Mouse (Mus musculus) embryo, embryonic 10 days (tissue): Measurements from ENCODE around the gene Specc1l.
"Not testable (repeated sequence)": the region's sequence is repeated elsewhere in the genome, so short reads cannot be mapped to it uniquely, and the experiment has no call there.

Source experiments
- DNase-seq: peaks from one replicate; pipeline ENCODE4 v3.0.0-alpha.2; 2015; ENCODE audit warnings: low spot score

The Specc1l gene

DNA sequence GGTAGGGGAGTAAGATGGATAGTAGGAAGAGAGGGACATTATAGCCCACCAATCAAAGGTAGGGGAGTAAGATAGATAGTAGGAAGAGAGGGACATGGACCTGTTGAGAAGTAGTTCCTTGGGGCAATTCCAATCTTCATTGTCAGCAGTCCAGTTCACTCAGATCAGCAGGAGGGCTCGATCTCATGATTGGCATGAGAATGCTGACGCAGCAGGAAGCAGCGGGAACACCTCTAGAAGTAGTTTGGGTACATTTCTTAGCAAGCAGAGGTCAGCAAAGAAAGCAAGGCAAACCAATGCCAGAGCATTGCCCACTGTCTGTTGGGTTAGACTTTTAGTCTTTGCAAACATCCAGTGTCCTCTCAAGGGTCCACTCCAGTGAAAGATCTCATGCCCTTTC, 71.9 kb downstream of the Specc1l start:
- no peak for DNase-seq

DNA sequence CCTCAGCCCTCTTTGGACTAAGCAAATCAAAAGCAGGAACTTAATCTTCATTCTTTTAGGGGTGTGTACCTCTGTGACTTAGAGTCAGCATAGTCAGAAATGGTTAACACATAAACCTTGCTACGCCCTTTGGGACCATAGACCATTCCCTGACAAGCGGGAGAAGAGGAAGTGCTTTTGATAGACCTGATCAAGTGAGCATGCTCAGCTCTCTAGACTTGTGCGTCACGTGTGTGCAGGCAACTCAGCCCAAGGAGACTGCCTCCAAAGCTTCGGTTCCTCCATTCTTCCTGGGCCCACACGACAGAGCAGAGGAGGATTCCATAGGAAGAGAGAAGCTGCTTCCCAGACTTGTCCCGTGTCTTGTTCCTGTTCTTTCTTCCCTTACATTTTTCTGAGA, 76.7 kb downstream of the Specc1l start:
- DNase-seq = no peak

DNA sequence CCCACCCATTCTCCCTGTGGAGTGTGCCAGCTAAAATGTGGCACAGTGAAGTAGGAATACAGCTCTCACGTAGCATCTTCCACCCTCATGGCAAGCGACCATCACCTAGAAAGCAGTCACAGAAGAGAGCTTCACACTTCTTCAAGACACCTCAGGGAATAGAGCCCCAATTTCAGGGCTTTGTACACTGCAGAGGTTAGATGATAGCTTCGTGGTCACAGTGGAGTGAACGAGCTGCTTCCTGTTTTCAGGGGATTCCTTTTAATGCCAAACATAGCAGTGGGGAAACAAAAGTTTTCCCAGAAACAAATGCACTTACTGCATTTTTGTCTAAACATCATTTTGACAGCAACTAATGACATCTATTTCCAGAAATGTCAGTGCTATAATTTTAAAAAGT, 77.5 kb downstream of the Specc1l start:
- no peak for DNase-seq

DNA sequence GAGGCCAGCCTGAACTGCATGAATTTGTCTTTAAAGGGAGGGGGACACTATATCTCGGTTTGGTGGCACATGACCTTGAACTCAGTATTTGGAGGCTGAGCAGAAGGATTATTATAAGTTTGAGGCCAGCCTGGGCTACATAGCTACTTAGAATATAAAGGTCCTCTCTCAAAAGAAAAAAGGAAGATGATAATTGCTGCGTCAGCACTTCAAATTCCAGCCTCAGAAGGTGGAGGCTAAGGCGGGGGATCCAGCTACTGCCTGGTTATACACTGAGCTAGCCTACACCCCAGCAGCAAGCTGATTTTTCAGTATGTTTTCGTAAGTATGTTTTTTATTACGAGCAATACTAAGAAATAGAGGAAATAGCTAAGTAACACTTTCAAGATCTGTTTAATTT, 78.8 kb downstream of the Specc1l start:
- no peak for DNase-seq

DNA sequence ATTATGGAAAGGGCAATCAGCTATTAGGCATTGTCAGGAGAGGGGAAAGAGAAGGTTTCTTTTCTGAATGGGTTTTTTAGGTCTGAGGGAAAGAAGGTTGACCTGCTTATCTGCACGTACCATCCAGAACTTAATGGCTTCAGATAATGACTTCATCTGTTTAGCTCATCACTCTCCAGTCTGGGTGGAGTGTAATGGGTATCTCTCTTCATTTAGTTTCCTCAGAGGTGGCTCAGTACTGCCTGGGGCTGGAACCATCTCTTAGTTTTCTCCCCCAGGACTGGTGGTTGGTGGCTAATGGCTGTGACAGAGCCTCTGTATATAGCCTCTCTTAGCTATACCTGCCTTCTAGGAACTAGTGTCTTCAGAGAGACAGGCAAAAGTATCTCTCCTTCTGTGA, 79.5 kb downstream of the Specc1l start:
- DNase-seq = no peak

DNA sequence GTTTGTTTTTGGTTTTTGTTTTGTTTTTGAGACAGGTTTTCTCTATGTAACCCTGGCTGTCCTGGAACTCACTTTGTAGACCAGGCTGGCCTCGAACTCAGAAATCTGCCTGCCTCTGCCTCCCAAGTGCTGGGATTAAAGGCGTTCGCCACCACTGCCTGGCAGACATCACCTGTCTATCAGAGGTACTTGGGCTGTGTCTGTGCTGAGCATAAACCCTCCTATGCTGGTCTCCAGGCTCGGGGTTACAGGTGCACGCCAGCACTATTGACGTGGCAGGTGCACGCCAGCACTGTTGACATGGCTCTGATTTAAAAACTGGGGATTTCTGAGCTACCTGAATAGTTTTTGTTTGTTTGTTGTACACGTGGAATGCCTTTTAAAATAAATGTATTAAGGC, 80.3 kb downstream of the Specc1l start:
- DNase-seq = not testable (repeated sequence)

DNA sequence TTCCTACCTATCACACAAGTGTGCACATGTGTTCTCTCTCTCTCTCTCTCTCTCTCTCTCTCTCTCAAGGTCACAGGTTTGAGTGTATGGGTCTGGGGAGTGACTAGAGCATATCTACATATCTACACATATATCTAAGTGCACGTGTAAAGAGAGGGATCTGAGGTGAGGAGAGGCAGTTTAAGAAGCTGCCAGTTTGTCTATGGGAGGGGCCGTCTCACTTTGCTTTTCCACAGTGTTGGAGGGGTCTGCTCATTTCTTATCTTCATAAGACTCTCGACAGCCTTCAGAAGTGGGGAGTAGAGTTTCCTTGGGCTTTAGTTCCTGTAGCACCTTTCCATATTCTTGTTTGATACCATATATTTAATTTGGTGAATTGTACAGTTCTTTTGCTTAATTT, 81.4 kb downstream of the Specc1l start:
- no peak for DNase-seq

DNA sequence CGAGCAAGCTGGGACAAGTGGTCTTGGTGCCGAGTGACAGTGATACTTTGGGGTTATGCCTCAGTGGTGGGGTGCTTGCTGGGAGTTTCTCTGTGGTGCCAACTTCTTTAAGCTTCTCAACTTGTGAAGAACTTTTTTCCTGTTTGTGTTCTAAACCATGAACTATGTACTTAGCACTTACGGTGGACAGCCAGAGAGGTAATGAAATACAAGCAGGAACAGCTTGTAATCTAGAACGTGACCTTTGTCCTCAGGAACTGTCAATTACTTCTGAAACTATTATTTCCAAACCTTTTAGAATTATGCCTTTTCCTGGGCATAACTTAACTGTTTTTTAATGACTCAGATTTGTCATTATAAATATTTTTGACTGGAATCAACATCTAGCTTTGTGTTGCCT, 82.5 kb downstream of the Specc1l start:
- DNase-seq = no peak

DNA sequence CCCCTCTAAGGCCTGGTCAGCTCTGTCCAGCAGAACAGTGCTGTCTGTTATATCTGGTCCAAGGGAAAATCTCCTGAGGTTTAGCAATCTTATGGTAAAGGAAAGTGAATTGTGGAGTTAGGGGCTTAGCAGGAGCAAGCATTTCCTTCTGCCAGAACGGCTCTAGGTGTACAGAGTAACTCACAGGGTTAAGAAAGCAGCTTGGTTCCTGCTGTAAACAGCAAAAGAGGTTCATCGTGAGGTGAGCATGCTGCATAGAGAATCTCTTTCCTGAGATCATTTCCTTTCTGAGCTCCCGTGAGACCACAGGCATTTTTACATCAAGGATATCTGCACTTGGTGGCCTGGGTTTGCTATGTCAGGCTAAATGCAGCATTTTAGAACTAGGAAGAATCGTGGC, 83.1 kb downstream of the Specc1l start:
- DNase-seq = no peak

DNA sequence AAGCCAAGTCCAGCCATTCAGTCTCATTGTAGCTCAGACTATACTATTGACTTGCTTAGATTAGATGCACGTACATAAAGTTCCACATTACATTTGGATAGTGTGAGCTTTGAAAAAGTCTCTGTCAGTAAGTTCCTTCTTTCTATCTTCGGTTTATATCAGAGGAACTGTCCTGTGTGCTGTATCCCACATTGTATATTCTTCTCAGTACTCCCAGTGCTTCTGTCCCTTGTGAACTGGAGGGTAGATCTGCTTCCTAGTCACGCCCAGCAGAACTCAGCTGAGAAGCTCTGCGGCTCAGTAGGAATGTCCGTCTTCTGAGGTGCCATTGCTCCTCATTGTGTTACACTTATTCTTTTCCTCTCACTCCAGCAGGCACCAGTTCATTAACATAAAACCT, 86.7 kb downstream of the Specc1l start:
- no peak for DNase-seq

DNA sequence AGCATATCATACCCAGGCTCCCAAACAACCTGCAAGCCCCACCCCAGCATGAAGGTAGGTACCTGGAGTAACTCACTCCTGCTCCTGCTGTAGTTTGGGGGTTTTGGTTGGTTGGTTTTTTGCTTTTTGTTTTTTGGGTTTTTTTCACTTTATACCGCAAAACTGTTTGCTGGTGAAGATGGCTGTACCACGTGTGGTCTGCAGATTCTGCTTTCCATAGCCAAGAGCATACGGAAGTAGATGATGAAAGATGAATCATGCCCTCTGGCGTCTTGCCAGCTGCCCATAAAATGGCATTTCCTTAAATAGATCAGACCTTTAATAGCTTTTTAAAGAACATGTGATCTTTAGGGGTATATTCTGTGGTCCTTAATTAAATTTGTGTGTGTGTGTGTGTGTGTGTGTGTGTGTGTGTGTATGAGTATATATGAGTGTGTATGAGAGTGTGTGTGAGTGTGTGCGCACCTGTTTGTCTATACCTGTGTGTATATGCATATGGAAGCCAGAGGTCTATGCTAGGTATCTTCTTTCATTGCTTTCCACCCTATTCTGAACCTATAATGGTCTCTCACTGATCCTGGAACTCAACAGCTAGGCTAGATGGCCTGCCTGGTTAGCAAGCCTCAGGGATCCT, 88.0 kb downstream of the Specc1l start:
- no peak for DNase-seq

DNA sequence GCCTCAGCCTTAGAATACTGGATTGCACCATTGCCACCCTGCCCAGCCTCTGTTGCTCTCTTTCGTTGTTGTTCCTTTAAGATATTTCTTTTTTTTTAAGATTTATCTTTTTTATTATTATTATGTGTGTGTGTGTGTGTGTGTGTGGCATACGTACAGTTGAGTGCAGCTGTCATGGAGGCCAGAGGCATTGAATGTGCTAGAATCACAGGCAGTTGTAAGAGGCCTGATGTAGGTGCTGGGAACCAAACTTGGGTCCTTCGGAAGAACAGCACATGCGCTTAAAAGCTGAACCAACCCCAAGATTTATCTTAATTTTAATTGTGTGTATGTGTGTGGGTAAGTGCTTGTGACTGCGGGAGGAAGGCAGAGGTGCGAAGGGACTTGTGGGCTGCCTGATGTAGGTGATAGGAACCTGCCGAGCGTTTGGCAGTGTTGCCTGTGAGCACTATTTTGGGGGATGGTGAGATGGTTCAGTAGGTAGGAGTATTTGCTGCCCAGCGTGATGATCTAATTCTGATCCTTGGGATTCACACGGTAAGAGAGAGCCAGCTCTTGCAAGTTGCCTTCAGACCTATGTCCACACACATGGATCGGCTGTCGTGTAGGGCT, 89.4 kb downstream of the Specc1l start:
- DNase-seq = no peak

DNA sequence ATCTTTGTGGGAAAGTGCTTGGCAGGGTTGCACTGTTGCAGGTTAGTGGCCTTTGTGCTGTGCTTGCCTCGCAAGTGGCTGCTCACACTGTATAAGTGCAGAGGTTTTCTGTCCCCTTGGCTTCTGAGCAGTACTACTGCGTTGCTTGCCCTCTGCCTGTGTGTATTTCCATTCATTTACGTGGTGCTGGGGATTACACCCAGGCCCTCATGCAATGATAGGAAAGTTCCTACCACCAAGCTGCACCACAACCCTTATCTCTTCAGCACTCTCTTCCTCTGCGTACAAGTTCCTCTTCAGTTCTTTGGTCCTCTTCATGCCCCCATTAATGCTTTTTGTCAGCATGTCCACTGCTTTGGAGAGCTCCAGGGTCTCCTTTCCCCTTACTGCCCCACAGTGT, 90.1 kb downstream of the Specc1l start:
- no peak for DNase-seq

DNA sequence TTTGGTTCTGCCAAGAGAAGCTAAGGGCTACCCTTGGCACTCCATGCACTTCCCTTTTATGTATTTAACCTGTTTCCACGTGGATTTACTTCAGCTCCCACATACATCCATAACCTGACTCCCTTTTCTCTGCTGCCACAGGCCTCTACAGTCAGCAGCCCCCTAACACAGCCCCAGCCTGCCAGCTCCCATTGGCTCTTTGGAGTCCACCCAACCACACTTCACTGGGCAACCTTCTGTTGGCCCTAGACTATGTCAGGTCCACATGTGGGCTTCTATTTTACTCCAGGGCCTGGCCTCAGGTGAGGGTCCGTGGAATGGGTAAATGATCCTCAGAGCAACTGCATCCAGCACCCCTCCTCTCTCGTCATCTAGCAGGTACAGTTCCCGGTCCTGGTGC, 90.7 kb downstream of the Specc1l start:
- DNase-seq = no peak

DNA sequence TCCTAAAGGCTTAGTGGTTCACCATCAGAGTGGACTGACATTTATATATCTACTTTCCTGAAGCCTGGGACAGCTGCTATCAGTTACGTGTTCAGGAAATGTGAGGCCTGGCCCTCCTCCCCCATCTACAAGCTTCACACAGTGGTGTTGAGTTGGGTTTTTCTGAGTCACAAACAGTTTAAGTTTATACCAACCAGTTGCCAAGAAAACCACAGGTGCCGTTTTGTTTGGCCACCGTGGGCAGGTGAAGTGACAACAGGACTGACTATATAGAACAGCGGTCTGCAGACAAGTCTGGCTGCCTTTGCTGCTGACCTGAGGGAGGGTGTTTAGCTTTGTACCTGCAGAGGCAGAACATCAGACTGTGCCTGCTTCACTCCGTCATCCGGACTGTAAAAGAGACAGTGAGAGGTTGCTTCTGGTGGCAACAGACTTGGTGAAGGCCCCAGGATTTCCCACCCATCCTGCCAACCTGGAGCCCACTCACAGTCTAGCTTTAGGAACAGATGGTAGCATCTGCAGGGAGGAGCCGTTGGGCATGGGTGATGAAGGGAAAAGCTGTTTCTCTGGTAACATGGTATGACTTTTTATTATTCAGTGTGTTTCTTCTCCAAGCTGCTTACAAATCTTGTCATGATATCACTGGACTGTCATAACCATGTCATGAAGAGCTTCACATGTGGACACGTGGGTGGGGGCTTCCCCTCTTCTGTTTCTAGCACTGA, 91.6 kb downstream of the Specc1l start:
- DNase-seq = no peak

DNA sequence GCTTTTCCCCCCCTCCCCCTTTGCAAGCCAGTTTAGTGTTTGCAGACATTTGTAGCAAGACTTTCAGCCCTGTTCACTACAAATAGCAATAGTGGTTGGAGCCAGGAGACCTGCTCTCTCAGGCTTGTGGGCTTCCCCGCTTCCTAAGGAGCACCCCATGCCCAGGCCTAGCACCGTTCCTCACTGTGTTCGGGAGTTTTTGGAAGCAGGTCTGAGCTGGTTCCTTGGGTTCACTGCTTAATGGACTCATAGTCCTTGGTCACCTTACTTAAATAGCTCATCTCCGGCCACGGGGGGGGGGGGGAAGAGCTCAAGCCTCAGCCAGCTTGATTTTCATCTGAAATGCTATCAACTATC, 92.2 kb downstream of the Specc1l start:
- DNase-seq = no peak

DNA sequence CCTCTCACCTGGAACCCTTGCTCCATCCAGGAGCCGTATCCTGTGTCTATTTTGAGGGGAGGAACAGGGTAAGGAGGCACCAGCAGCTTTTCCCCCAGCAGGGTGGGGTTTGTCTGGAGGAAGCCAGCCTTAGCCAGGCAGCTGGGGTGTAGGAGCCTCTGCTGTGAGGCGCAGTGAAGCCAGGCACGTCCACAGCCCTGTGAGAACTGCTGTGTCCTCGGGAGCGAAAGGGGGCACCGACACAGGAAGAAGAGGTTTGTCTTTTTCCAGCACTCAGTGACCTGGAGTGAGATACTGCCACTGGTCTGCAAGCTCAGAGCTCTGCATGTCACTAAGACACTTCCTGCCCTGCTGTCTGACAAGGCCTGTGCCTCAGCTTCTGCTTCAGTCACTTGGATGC, 92.5 kb downstream of the Specc1l start:
- DNase-seq = peak; percentile 20

DNA sequence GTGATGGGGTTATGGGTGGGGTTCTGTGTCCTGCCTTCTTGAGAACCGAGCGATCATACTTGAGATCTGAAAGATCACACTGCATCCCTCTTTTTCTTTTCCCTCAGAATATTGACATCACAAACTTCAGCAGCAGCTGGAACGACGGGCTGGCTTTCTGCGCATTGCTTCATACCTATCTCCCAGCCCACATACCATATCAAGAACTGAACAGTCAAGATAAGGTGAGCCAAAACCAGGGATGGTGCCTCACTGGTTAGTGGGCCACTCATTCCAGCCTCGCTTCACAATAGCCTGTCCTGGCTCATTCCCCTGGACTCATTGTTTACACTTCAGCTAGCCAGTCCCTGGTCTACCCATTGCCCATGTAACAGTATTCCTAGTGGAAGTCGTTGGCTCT, 95.3 kb downstream of the Specc1l start:
- no peak for DNase-seq

DNA sequence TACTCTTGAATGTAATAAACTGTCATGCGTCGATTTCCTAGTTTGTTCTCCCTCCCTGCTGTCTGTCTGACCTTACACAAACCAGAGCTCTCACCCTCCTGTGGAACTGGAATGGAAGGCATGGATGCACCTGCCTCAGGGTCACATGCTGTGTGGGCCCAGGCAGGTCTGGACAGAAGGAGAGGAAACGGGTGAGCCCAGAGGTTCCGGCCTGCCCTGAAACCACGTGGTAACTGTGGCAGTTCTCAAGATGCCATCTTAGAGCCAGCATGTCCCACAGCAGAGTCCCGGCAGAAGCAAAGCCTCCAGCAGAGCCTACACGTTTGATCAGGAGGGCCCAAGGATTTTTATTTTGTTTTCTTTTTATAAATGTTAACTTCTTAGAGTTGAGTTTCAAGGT, 100.5 kb downstream of the Specc1l start:
- DNase-seq = no peak

DNA sequence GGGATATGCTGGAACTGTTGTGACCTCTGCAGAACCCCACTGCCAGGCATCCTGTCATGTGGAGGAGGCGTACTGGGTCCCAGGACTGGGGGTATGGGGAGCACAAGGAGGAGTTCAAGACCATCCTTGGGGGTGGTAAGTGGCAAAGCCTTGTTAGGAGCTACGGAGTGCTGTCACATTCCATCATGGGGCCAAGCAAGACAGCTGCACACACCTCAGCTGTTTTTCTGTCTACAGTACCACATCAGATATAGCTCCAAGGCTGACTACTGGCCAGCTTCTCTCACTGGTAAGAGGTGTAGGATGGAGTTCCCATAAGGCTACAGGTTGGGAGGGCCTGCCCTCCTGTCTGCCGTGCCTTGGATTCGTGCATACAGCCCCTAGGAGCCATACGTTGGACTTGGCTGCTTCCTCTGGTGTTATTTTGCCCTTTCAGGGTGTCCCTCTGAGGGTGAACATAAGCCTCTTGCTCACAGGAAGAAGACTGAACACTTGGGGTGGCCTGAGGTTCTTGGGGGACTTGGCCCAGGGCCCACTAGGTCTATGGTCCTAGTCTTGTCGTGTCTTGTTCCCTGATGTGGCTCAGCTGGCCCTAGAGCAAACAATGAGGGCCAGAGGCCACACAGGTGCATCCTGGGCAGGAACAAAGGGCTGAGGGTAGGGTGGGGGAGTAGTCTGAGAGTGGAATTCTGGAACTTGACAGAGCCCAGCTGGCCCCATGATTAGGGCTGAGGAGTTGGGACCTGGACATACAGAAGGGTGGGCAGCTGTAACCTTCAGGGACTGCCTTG, 102.5 kb downstream of the Specc1l start:
- DNase-seq = no peak

DNA sequence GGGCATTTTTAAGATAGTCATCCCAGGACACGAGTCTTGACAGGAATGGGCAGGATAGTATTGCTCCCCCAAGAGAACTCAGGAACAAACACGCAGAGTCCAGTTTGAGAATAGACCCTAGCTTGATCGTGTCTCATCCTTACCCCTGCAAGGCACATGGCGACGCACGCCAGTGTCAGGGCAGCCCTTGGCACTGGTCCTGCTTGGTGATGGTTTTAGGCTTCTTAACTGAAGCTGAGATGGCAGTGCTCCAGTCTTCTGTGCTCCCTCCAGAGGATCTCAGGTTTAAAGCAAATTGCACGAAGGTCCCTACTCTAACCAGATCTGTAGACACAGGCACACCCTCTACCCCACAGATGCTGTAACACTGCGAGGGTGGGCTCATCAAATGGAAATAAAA, 103.9 kb downstream of the Specc1l start:
- DNase-seq = no peak

DNA sequence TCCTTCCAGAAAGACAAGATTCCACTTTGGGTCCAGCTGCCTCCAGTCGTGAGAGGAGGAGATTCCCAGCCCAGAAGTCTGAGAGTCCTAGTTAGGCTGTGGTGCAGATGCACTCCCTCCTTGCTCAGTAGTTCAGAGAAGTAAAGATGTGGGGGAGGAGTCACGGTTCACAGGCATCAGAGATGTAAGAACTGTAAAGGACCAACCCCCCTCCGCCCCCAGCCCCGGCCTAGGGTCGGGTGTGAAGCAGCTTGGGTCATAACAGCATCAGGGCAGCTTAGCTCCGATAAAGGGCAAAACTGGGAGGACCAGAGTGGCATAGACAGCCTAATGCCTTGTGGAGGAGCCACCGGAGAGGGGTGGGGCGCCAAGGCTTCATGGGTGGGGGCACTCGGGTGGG, 104.6 kb downstream of the Specc1l start:
- DNase-seq = peak; percentile 37

DNA sequence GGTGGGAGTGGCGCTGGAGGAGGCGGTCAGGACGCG, 104.8 kb downstream of the Specc1l start, which contains the start of gene Adora2a:
Adora2a (plus strand) TSS at position 6 of the 36 bp plus-strand sequence.
- no peak for DNase-seq
